Mouse (Mus musculus): ENCODE measurements around the gene Rasl12. TPM values are rescaled to one million over a fixed set of nuclear protein-coding genes. Genes with fewer than 3 reads are reported as not detected.

Gene Rasl12
- polyA plus RNA-seq, 1 experiment from 2014 or later, result 7.6 TPM

DNA sequence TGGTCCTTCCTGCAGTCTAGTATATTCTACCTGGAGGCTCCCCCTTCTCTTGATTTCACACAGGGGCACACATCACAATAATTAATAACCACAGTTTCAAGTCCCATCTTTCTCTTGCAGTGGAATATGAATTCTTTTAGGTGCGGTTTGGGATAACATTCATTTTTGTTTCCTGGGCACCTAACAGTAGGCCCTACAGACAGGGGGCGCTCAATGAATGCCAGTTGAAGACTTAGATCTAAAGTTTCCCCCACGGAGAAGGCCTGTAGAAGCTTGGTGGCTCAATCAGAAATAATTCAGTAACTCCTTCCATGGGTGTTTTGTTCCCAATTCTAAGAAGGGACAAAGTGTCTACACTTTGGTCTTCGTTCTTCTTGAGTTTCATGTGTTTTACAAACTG, 25.9 kb upstream of the Rasl12 start:
- H3K9ac ChIP-seq (ENCODE audit: low read length), result no peak overlapping the region
- no peaks in the 10 kb centered on the region for H3K4me1 ChIP-seq (ENCODE audit: control insufficient read depth, insufficient read depth, low read length)
- no peak overlapping the region for H3K4me2 ChIP-seq (ENCODE audit: low read depth, low read length)
- H3K27ac ChIP-seq (ENCODE audit: low read length), result no peak overlapping the region
- H3K4me3 ChIP-seq (replicated peaks; ENCODE audit: low read length), result no peak overlapping the region
- ATAC-seq (ENCODE audit: insufficient read depth, low FRiP score), result no peak
- H3K36me3 ChIP-seq (ENCODE audit: control insufficient read depth, insufficient read depth, low read length), result no peaks in the 10 kb centered on the region
- WGBS, result 69% methylated on average over 4 of the region's 4 CpGs
- no peaks in the 10 kb centered on the region for H3K27me3 ChIP-seq (ENCODE audit: control insufficient read depth, insufficient read depth, low read length)
- H3K9me3 ChIP-seq (replicated peaks; ENCODE audit: control insufficient read depth, low read length), result no peaks in the 10 kb centered on the region

DNA sequence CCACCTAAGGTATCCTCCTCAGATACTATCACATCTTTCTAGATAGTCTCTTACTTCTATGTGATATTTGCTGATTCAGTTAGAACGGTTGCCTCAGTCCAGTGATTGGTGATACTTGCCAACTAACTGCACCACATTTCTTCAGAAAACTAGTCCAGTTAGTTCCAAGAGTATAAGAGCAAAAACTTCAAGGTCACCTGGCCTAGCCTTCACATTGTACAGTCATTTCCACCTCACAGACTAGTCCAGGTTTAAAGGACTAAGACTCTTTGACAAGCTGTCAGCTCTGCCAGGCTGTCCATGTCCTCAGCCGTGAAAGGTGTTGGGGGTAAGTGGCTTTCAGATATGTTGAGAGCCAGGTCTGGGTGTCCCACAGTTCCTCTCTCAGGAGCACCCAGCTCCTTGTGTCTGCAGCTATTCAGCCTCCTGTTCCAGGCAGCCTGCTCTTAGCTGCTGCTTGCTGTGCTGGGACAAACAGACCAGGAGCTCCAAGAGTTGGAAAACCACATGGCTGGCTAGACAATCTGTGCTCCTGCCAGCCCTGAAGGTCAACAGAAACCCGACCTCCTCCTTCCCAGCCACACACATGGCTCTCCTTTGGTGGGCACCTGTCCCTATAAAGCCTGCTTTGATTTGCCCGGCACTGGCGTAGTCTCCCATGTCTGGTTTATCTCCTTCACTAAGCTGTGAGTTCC, 23.7 kb upstream of the Rasl12 start:
- ATAC-seq (ENCODE audit: insufficient read depth, low FRiP score), result no peak
- Histone ChIP-seq H3K27me3 (ENCODE audit: control insufficient read depth, insufficient read depth, low read length) (no peaks in the 10 kb centered on the region), H3K4me1 (ENCODE audit: control insufficient read depth, insufficient read depth, low read length) (no peaks in the 10 kb centered on the region), H3K36me3 (ENCODE audit: control insufficient read depth, insufficient read depth, low read length) (no peaks in the 10 kb centered on the region), H3K9me3 (replicated peaks; ENCODE audit: control insufficient read depth, low read length) (no peaks in the 10 kb centered on the region), H3K4me3 (replicated peaks; ENCODE audit: low read length) (no peak overlapping the region), H3K4me2 (ENCODE audit: low read depth, low read length) (no peak overlapping the region), H3K9ac (ENCODE audit: low read length) (no peak overlapping the region), H3K27ac (ENCODE audit: low read length) (no peak overlapping the region)
- 80% methylated on average over 5 of the region's 5 CpGs for WGBS

DNA sequence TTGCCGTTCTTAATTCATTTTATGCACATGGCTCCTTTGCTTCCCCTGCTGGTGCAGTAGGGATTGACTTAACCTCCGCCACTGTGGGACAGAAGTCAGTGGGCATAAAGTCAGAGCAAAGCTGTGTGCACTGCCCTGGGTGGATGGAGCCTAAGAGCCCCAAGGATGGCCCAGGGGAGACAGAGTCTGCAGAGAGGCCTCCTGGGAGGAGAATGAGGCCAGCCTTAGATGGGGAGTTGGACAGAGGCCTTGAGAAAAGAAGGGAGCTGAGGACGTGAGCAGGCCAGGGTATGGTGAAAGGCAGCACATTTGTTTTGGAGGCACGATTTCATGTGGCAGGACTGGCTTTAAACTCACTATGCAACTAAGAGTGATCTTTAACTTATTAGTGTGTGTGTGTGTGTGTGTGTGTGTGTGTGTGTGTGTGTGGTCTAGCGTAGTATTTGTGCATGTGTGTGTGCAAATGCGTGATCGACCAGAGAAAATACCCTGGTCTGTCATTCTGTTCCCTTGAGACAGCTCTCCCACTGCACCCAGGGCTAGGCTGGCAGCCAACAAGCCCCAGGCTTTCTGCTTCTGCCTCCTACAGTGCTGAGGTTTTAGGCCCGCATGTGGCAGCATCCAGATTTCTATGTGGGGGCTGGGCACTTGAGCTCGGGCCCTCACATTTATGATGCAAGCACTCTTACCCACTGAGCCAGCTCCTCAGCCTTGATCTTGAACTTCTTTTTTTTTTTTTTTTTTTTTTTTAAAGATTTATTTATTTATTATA, 23.0 kb upstream of the Rasl12 start:
- no peak overlapping the region for H3K9ac ChIP-seq (ENCODE audit: low read length)
- no peak for ATAC-seq (ENCODE audit: insufficient read depth, low FRiP score)
- 81% methylated on average over 9 of the region's 9 CpGs for WGBS
- H3K9me3 ChIP-seq (replicated peaks; ENCODE audit: control insufficient read depth, low read length), result no peaks in the 10 kb centered on the region
- no peaks in the 10 kb centered on the region for H3K36me3 ChIP-seq (ENCODE audit: control insufficient read depth, insufficient read depth, low read length)
- H3K27me3 ChIP-seq (ENCODE audit: control insufficient read depth, insufficient read depth, low read length), result no peaks in the 10 kb centered on the region
- no peaks in the 10 kb centered on the region for H3K4me1 ChIP-seq (ENCODE audit: control insufficient read depth, insufficient read depth, low read length)
- no peak overlapping the region for H3K4me2 ChIP-seq (ENCODE audit: low read depth, low read length)
- H3K27ac ChIP-seq (ENCODE audit: low read length), result no peak overlapping the region
- H3K4me3 ChIP-seq (replicated peaks; ENCODE audit: low read length), result no peak overlapping the region

DNA sequence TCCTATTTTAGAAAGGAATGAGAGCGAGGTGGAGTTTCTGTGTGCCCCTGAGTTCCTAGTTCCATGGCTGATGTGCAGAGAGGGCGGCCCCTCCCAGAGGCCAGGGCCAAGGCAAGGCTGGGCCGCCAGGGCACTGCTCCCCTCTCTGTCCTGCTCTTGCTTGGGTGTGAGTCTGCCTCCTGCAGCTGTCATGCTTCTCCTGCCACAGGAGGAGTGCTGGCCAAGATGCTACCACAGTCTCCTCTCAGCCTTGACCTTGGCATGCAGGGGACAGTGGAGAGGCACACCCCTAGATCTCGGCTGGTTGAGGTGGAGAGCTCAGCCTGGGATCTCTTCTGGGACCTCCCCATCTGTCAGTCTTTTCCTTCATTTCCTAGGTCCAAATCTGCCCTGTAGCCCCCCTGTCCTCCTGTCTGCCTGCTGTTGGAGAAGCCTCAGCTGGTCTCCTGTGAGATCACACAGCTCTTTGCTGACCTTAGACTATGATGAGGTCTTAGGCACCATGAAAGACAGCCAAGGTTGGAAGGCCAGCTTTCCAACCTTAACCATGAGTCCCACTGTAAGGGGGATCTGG, 17.2 kb upstream of the Rasl12 start:
- 69% methylated on average over 4 of the region's 4 CpGs for WGBS
- H3K4me3 ChIP-seq (replicated peaks; ENCODE audit: low read length), result no peak overlapping the region
- no peak overlapping the region for H3K27ac ChIP-seq (ENCODE audit: low read length)
- H3K36me3 ChIP-seq (ENCODE audit: control insufficient read depth, insufficient read depth, low read length), result no peaks in the 10 kb centered on the region
- H3K9ac ChIP-seq (ENCODE audit: low read length), result no peak overlapping the region
- no peak for ATAC-seq (ENCODE audit: insufficient read depth, low FRiP score)
- H3K4me2 ChIP-seq (ENCODE audit: low read depth, low read length), result no peak overlapping the region
- no peaks in the 10 kb centered on the region for H3K9me3 ChIP-seq (replicated peaks; ENCODE audit: control insufficient read depth, low read length)
- H3K27me3 ChIP-seq (ENCODE audit: control insufficient read depth, insufficient read depth, low read length), result no peaks in the 10 kb centered on the region
- peaks cover 3% of the 10 kb centered on the region; the same call in 1 of the 2 replicates for H3K4me1 ChIP-seq (ENCODE audit: control insufficient read depth, insufficient read depth, low read length)

DNA sequence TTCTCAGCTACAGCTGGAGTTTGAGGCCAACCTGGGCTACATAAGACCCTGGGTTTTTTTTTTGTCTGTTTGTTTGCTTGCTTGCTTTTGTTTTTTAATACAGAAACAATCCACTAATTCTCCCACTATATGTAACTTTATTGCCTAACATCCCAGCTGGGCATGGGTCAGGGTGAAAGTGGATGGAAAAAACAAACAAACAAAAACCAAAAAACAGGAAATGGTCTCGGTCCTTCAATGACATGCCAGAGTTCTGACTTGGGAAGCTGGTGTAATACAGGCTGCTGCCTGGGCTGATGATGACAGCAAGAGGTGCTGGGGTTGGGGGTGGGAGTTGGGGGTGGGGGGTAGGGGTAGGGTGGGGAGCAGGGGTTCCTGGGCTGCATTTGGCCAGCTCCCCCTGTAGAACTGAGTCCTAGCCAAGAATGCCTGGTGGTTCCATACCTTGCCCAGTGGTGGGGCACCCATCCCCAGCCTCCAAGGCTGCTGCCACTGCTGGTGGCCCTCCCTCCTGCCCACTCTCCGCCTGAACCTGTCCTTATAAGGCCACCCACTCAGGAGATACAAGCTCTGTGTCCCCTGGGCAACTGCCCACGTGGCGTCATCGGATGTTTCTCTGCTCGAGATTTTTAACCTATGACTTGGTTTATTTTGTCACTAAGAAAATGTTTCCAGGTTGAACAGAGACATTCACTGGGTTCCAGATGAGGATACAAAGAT, 16.1 kb upstream of the Rasl12 start:
- no peaks in the 10 kb centered on the region for H3K27me3 ChIP-seq (ENCODE audit: control insufficient read depth, insufficient read depth, low read length)
- H3K4me2 ChIP-seq (ENCODE audit: low read depth, low read length), result no peak overlapping the region
- H3K27ac ChIP-seq (ENCODE audit: low read length), result peak overlapping the region; percentile 58; the same call in 1 of the 2 replicates
- no peak overlapping the region for H3K9ac ChIP-seq (ENCODE audit: low read length)
- no peaks in the 10 kb centered on the region for H3K9me3 ChIP-seq (replicated peaks; ENCODE audit: control insufficient read depth, low read length)
- peak; percentile 64; the same call in 1 of the 2 replicates for ATAC-seq (ENCODE audit: insufficient read depth, low FRiP score)
- no peak overlapping the region for H3K4me3 ChIP-seq (replicated peaks; ENCODE audit: low read length)
- no peaks in the 10 kb centered on the region for H3K36me3 ChIP-seq (ENCODE audit: control insufficient read depth, insufficient read depth, low read length)
- 70% methylated on average over 6 of the region's 6 CpGs for WGBS
- peaks cover 10% of the 10 kb centered on the region for H3K4me1 ChIP-seq (ENCODE audit: control insufficient read depth, insufficient read depth, low read length)

DNA sequence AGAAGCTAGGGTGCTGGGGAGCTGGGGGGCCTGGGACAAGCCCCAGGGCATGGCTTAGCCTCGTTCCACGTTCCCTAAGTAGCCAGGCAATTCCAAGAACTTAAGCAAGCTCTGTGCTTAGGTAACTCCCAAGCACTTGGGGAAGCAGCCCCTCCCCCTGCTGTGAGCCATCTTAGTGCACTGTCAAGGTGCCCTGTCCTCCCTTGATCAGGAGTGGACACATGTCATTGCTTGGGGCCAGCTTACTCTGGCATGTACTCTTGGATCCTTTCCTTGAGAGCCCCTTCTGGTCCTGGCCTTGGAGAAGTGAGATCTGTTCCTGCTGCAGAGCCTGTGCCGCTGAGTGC, 15.6 kb upstream of the Rasl12 start:
- Histone ChIP-seq H3K4me1 (ENCODE audit: control insufficient read depth, insufficient read depth, low read length) (peaks cover 10% of the 10 kb centered on the region), H3K27me3 (ENCODE audit: control insufficient read depth, insufficient read depth, low read length) (no peaks in the 10 kb centered on the region), H3K4me3 (replicated peaks; ENCODE audit: low read length) (no peak overlapping the region), H3K36me3 (ENCODE audit: control insufficient read depth, insufficient read depth, low read length) (no peaks in the 10 kb centered on the region), H3K27ac (ENCODE audit: low read length) (peak overlapping the region; percentile 58; the same call in 1 of the 2 replicates), H3K9me3 (replicated peaks; ENCODE audit: control insufficient read depth, low read length) (no peaks in the 10 kb centered on the region), H3K9ac (ENCODE audit: low read length) (no peak overlapping the region), H3K4me2 (ENCODE audit: low read depth, low read length) (no peak overlapping the region)
- WGBS, result 46% methylated on average over 3 of the region's 3 CpGs
- ATAC-seq (ENCODE audit: insufficient read depth, low FRiP score), result no peak

DNA sequence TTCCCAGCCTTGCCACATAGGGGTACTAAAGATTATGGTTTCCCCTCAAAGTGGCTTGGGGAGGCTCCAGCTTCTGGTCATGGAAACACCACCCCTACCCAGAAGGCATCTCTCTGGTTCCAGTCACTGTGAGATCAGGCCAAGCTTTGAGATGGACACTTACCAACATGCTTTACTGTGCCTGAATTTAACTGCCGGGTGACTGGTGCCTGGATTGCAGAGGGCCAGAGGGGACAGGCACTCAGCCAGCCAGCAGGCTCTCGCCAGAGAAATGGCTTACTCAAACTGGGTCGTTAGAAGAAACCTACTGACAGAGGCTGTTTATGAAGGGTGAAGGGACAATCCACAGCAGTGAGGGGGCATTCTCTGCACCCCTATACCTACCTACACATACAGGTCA, 14.0 kb upstream of the Rasl12 start:
- no peak overlapping the region for H3K9ac ChIP-seq (ENCODE audit: low read length)

DNA sequence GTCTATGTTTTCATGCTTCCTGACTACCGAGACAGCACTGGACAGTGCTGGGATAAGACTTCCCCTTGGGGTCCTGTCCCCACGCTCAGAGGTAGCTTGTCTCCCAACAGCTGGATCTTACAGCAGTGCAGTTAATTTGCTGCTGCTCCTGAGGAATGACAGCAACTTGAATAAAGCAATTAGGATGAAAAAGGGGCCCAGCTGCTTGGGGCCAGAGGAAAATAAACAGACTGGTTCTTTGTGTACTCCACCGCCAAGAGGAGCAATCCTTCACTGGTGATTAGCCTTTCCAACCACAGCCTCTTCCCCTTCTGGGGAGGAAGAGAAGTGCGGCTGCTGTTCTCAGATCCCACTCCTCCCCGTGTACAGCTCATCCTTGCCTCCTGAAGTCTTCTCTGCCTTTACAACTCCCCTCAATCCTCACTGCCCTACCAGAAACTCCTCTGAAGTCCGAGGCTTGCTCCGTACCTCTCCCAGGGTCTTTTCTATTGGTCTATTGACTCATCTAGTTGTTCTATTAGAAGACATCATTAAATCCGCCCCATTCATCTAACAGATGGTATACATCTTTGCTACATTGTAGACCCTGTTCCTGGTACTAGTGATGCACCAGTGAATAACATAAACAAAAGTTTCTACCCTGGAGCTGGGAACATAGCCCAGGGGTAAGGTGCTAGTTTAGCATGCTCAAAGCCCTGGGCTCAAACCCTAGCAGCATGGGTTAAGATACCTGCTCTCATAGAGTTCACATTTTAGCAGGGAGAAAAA, 11.7 kb upstream of the Rasl12 start:
- Histone ChIP-seq H3K36me3 (ENCODE audit: control insufficient read depth, insufficient read depth, low read length) (no peaks in the 10 kb centered on the region), H3K4me2 (ENCODE audit: low read depth, low read length) (no peak overlapping the region), H3K4me3 (replicated peaks; ENCODE audit: low read length) (no peak overlapping the region), H3K27me3 (ENCODE audit: control insufficient read depth, insufficient read depth, low read length) (peaks cover 27% of the 10 kb centered on the region), H3K4me1 (ENCODE audit: control insufficient read depth, insufficient read depth, low read length) (peaks cover 14% of the 10 kb centered on the region), H3K9me3 (replicated peaks; ENCODE audit: control insufficient read depth, low read length) (no peaks in the 10 kb centered on the region), H3K27ac (ENCODE audit: low read length) (peak overlapping the region; percentile 35; the same call in 1 of the 2 replicates), H3K9ac (ENCODE audit: low read length) (no peak overlapping the region)
- WGBS, result 19% methylated on average over 8 of the region's 8 CpGs
- peak; percentile 54; the same call in 1 of the 2 replicates for ATAC-seq (ENCODE audit: insufficient read depth, low FRiP score)

More for the DNA sequence above, 14.0 kb upstream of the Rasl12 start:
- no peak for ATAC-seq (ENCODE audit: insufficient read depth, low FRiP score)
- H3K9me3 ChIP-seq (replicated peaks; ENCODE audit: control insufficient read depth, low read length), result no peaks in the 10 kb centered on the region
- peaks cover 10% of the 10 kb centered on the region for H3K4me1 ChIP-seq (ENCODE audit: control insufficient read depth, insufficient read depth, low read length)
- 55% methylated on average over 3 of the region's 3 CpGs for WGBS
- H3K36me3 ChIP-seq (ENCODE audit: control insufficient read depth, insufficient read depth, low read length), result no peaks in the 10 kb centered on the region
- no peak overlapping the region for H3K27ac ChIP-seq (ENCODE audit: low read length)
- H3K4me2 ChIP-seq (ENCODE audit: low read depth, low read length), result no peak overlapping the region
- peaks cover 7% of the 10 kb centered on the region for H3K27me3 ChIP-seq (ENCODE audit: control insufficient read depth, insufficient read depth, low read length)
- no peak overlapping the region for H3K4me3 ChIP-seq (replicated peaks; ENCODE audit: low read length)

Data from stomach, embryonic 16.5 days (tissue).